Mouse (Mus musculus) E14TG2a.4 (cell line): ENCODE results near the gene Sdhb.

ENCODE experiments used
- CTCF ChIP-seq: conservative IDR thresholded peaks from 2 replicates; pipeline ENCODE4 v1.5.1; 2014; ENCODE audit warnings: low read length
- NANOG ChIP-seq: IDR thresholded peaks from 2 replicates; pipeline ENCODE4 v1.6.1; 2014; ENCODE audit warnings: borderline replicate concordance, low read length, mixed read lengths
- POU5F1 ChIP-seq: IDR thresholded peaks from 2 replicates; pipeline ENCODE4 v1.6.1; 2014; ENCODE audit warnings: low read length, borderline replicate concordance

- TF ChIP-seq CTCF: no peak
- no peak for TF ChIP-seq POU5F1
- no peak for TF ChIP-seq NANOG
These were observed 10.7 kb downstream of the Sdhb start for GRCm38 (mm10) chr4:140971691-140972090.
